Mouse (Mus musculus) G1E (cell line): ENCODE results near the gene Gm45716. TPM values are rescaled to one million over a fixed set of nuclear protein-coding genes. Genes with fewer than 3 reads are reported as not detected.
"Not testable (repeated sequence)": the region's sequence is repeated elsewhere in the genome, so short reads cannot be mapped to it uniquely, and the experiment has no call there.

Experiments
- ATAC-seq: 2 replicates; pipeline ENCODE4 v1.8.0; 2016; ENCODE audit warnings: mild to moderate bottlenecking; ENCODE audit not compliant: insufficient number of reproducible peaks, poor library complexity, low FRiP score, severe bottlenecking; ENCODE audit errors: extremely low read depth
- DNase-seq: peaks from one replicate; pipeline ENCODE4 v3.0.0; 2012; ENCODE audit warnings: low spot score
- H3K27me3 ChIP-seq: 2 replicates; pipeline ENCODE4 v1.6.1; 2012; ENCODE audit warnings: mild to moderate bottlenecking, low read length, inconsistent platforms; ENCODE audit not compliant: insufficient read depth
- H3K36me3 ChIP-seq: replicated peaks from 2 replicates; pipeline ENCODE3; 2012; ENCODE audit warnings: mild to moderate bottlenecking, inconsistent platforms
- H3K4me1 ChIP-seq: 2 replicates; pipeline ENCODE4 v1.6.1; 2012; ENCODE audit warnings: low read depth, low read length, inconsistent platforms, mixed read lengths; ENCODE audit not compliant: insufficient read depth
- H3K4me3 ChIP-seq: 2 replicates; pipeline ENCODE4 v1.5.1; 2012; ENCODE audit warnings: low read depth, mild to moderate bottlenecking, inconsistent platforms, low read length, moderate library complexity, mixed read lengths
- H3K9me3 ChIP-seq: replicated peaks from 2 replicates; pipeline ENCODE4 v1.6.1; 2012; ENCODE audit warnings: inconsistent platforms
- CTCF ChIP-seq: IDR thresholded peaks from 2 replicates; pipeline ENCODE4 v1.5.1; 2012; ENCODE audit warnings: low read depth, low read length, inconsistent platforms, mixed read lengths
- GATA1 ChIP-seq: IDR thresholded peaks from 2 replicates; pipeline ENCODE4 v1.6.1; 2012; ENCODE audit warnings: borderline replicate concordance, low read length, inconsistent platforms, mixed read lengths
- GATA2 ChIP-seq: IDR thresholded peaks from 2 replicates; pipeline ENCODE4 v1.6.1; 2012; ENCODE audit warnings: low read depth, low read length, inconsistent platforms, borderline replicate concordance
- POLR2AphosphoS5 ChIP-seq: IDR thresholded peaks from 2 replicates; pipeline ENCODE4 v1.6.1; 2012; ENCODE audit warnings: low read depth, low read length, inconsistent platforms; ENCODE audit not compliant: insufficient replicate concordance
- TAL1 ChIP-seq: conservative IDR thresholded peaks from 2 replicates; pipeline ENCODE4 v1.6.1; 2012; ENCODE audit warnings: low read depth, low read length, inconsistent platforms, mixed read lengths
- polyA plus RNA-seq: library from polyadenylated mRNA; stranded (reverse); fragments of >175 nt; gene quantifications from 2 replicates; pipeline ENCODE4 v1.2.3, GENCODE M21; 2012
- total RNA-seq, 2 experiments: library from RNA; stranded (forward) in 1 of 2; stranded (reverse) in 1 of 2; fragments of 200-1000 nt in 1 of 2; fragments of >200 nt in 1 of 2; fragmentation: Nextera tagmentation in 1 of 2; gene quantifications; 2 replicates each; pipeline ENCODE4 v1.2.3; 2014 to 2017

The Gm45716 gene
- total and polyA plus RNA-seq, 3 experiments, result 0.61 to 4.3 (median 2.3) TPM

DNA sequence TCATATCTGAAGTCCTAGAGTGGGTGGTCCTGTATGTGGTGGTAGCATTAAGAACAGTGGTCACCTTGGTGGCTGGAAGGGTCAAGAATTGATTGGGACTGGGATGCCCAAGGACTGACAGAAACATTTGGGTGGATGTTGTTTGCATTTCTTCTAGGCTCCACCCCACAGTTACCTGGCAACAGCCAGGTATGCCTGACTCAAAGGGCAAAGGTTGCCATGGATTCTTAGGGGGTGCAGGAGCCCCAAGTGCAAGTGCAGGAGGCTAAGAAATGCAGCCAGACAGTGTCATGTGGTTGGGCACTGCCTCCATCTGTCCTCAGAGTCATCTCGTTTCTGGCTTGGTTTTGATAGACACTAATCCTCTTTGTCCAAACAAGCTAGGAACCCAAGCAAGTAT, 86.7 kb downstream of the Gm45716 start:
- Histone ChIP-seq H3K9me3 (peaks cover 5% of the 10 kb centered on the region; the same call in 1 of the 2 replicates), H3K4me3 (no peak overlapping the region), H3K4me1 (no peaks in the 10 kb centered on the region), H3K27me3 (no peaks in the 10 kb centered on the region), H3K36me3 (peaks cover 2% of the 10 kb centered on the region)
- TF ChIP-seq POLR2AphosphoS5, result no peak
- TF ChIP-seq CTCF, result no peak
- TF ChIP-seq GATA2, result no peak
- no peak for TF ChIP-seq GATA1
- no peak for TF ChIP-seq TAL1
- no peak for ATAC-seq
- DNase-seq, result no peak

DNA sequence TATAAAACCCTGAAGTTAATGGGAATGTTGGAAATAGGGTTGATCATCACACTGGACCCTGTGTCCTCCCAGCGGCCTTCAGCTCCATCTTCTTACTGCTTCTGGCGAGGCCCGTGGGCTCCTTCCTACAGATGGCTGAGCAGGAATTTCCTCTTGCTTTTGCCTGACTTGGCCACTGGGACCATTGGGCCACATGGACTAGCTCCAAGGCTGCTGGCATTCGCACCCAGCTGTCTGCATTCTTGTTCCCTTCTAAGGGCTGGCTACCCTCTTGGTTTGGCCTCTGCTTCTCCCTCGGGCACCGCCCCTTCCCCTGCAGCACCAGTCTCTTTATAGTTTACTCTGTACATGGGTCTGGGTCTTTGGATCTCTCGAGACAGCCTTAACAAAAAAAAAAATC, 88.2 kb downstream of the Gm45716 start:
- no peaks in the 10 kb centered on the region for H3K36me3 ChIP-seq
- TF ChIP-seq GATA1, result no peak
- no peak for TF ChIP-seq TAL1
- no peak for TF ChIP-seq GATA2
- TF ChIP-seq CTCF, result no peak
- TF ChIP-seq POLR2AphosphoS5, result no peak
- peaks cover 3% of the 10 kb centered on the region; the same call in 1 of the 2 replicates for H3K9me3 ChIP-seq
- ATAC-seq (no peak), DNase-seq (no peak)
- no peaks in the 10 kb centered on the region for H3K4me1 ChIP-seq
- no peak overlapping the region for H3K4me3 ChIP-seq
- H3K27me3 ChIP-seq, result no peaks in the 10 kb centered on the region

DNA sequence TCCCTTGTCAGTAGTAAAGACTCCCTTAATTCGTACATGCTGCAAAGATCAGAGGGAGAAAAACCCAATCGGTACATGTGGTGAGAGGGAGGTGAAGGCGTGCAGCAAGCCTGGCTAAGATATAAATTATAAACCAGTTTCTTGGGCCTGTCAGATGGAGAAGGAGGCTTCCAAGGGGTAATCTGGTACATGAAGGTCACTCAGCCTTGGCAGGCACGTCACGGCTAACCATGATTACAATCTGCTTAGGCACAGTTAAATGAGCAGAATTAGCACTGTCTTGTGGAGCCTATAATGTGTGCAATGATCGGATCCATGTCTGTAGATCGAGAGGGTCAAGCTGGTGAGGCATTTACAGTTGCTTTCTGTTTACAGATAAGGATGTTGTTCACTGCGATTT, 88.7 kb downstream of the Gm45716 start:
- ATAC-seq, result no peak
- no peak overlapping the region for H3K4me3 ChIP-seq
- no peaks in the 10 kb centered on the region for H3K27me3 ChIP-seq
- peaks cover 3% of the 10 kb centered on the region for H3K9me3 ChIP-seq
- no peaks in the 10 kb centered on the region for H3K4me1 ChIP-seq
- no peaks in the 10 kb centered on the region for H3K36me3 ChIP-seq
- TF ChIP-seq CTCF, result no peak
- DNase-seq, result no peak

DNA sequence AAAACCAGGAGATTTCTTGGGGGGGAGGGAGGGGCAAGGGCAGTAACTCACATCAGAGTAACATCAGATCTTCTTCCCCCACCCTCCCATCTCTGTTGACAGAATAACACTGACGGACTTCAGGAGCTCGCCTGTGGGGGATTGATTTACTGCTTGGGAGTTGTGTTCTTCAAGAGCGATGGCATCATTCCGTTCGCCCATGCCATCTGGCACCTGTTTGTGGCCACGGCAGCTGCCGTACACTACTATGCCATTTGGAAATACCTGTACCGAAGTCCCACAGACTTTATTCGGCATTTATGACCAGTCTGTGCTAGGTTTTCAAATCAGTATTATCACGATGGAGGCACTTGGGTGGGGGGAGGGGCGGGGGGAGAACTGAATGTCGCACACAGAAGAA, 89.1 kb downstream of the Gm45716 start:
- ATAC-seq (no peak), DNase-seq (no peak)
- H3K4me3 ChIP-seq, result no peak overlapping the region
- peaks cover 3% of the 10 kb centered on the region for H3K9me3 ChIP-seq
- H3K27me3 ChIP-seq, result no peaks in the 10 kb centered on the region
- no peaks in the 10 kb centered on the region for H3K4me1 ChIP-seq
- TF ChIP-seq POLR2AphosphoS5, result no peak
- no peak for TF ChIP-seq CTCF
- no peak for TF ChIP-seq GATA1
- TF ChIP-seq GATA2, result no peak
- TF ChIP-seq TAL1, result no peak
- H3K36me3 ChIP-seq, result no peaks in the 10 kb centered on the region

DNA sequence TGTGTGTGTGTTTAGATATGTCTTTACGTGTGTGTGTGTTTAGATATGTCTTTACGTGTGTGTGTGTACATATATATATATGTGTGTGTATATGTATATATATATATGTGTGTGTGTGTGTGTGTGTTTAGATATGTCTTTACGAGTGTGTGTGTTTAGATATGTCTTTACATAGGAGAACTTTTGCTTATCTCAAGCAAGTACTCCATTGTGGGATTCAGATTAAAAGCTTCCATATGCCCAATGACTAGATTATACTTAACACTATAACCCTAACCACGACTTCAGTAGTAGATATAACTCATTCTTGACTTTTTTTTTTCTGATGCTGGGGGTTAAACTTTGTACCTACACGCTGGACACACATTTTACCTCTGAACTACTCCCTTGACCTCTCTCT, 92.6 kb downstream of the Gm45716 start:
- Histone ChIP-seq H3K36me3 (no peaks in the 10 kb centered on the region), H3K4me1 (no peaks in the 10 kb centered on the region), H3K4me3 (no peak overlapping the region), H3K9me3 (peaks cover 3% of the 10 kb centered on the region), H3K27me3 (no peaks in the 10 kb centered on the region)
- ATAC-seq (no peak), DNase-seq (no peak)
- TF ChIP-seq GATA1 (no peak), GATA2 (no peak), TAL1 (no peak), POLR2AphosphoS5 (no peak), CTCF (no peak)

DNA sequence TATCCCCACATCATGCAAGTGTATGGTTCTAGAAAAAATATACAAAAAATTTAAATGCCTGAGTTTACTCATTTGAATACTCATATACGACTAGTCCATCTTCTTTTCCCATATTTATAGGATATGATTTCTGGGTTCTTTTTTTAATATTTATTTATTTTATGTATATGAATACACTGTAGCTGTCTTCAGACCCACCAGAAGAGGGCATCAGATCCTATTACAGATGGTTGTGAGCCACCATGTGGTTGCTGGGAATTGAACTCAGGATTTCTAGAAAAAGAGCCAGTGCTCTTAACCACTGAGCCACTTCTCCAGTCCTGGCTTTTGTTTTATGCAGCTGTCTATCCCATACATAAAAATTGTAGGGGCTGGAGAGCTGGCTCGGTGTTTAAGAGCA, 94.5 kb downstream of the Gm45716 start:
- not testable (repeated sequence) for DNase-seq

DNA sequence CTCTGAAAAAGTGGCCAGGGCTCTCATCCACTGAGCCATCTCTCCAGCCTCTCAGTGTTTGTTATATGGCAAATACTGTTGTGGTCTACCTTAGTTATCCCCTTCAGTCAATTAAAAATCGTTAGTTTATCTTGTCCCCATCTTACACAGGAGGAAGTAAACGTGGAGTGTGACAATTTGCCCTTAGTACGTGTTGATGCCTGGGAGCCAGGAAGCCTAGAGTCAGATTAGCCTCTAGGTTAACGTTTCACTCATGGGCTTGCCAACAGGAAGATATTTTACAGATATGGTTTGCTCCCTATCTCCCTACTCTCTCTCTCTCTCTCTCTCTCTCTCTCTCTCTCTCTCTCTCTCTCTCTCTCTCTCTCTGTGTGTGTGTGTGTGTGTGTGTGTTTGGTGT, 95.7 kb downstream of the Gm45716 start:
- ATAC-seq, result no peak
- H3K4me1 ChIP-seq, result no peaks in the 10 kb centered on the region
- no peak for DNase-seq

More for the DNA sequence above, 94.5 kb downstream of the Gm45716 start:
- H3K36me3 ChIP-seq, H3K9me3 ChIP-seq, ATAC-seq, H3K4me1 ChIP-seq, H3K4me3 ChIP-seq, H3K27me3 ChIP-seq: not testable (repeated sequence)

More for the DNA sequence above, 95.7 kb downstream of the Gm45716 start:
- TF ChIP-seq GATA2 (no peak), TAL1 (no peak), CTCF (no peak), POLR2AphosphoS5 (no peak), GATA1 (no peak)
- Histone ChIP-seq H3K9me3 (peaks cover 2% of the 10 kb centered on the region), H3K27me3 (no peaks in the 10 kb centered on the region), H3K36me3 (no peaks in the 10 kb centered on the region), H3K4me3 (no peak overlapping the region)
